Comparison of ENCODE assay signal across 40 mouse cellular contexts in genomic region chr9:99240571-99240970, GRCm38 (mm10). TPM values are rescaled to one million over a fixed set of nuclear protein-coding genes. Genes with fewer than 3 reads are reported as not detected.
DNase-seq lines count a peak whose midpoint lies in the region; ATAC-seq and TF ChIP-seq lines count a peak whose summit lies in the region.
"Had no signal": no experiment of that assay in that cellular context is flagged by ENCODE, and none has a peak within 500 bp of the region (broad histone marks: within the 10 kb centered on the region; RNA-seq: fewer than 3 reads in every experiment).

No protein-coding gene starts in this region.

- H3K79me2 ChIP-seq in CH12.LX (replicated peaks; ENCODE audit: control insufficient read depth, extremely low read depth, insufficient read depth, poor library complexity, severe bottlenecking) (no peaks in the 10 kb centered on the region), macrophage (ENCODE audit: inconsistent target) (peaks cover 20% of the 10 kb centered on the region)

- no peak overlapping the region for H3K4me3 ChIP-seq in CH12.LX (replicated peaks in 1 of 3; ENCODE audit: low read depth in 2 of 3, low read length in 2 of 3, poor library complexity in 1 of 3)
- H3K4me3 ChIP-seq in macrophage (ENCODE audit: inconsistent target), result no peak overlapping the region
- H3K4me3 ChIP-seq: heart, adult 2 months; heart, embryonic 12.5 days; hindbrain, embryonic 10.5 days; kidney, embryonic 15.5 days; layer of hippocampus, adult 2 months; liver, embryonic 12.5 days; midbrain, embryonic 13.5 days had no signal

- TF ChIP-seq CTCF in CH12.LX (conservative IDR thresholded peaks at IDR 0.05 in 1 of 2, IDR thresholded peaks at IDR 0.05 in 1 of 2; ENCODE audit: low read depth in 2 of 2, low read length in 2 of 2), result no peak

- dilution Hi-C loops in CH12.LX (cut with MboI; ENCODE audit: extremely low pct_ligation_motif_present, extremely low pct_unique_long_range_greater_than_20kb, low sequenced_read_pairs), result no loop called here

- DNase-seq in A20 (ENCODE audit: low read depth, low spot score) (peak; percentile 17), CH12.LX (ENCODE audit: extremely low read depth) (peak; percentile 44)
- DNase-seq in adrenal gland, adult 8-10 months, result no peak
- no peak for DNase-seq in right cerebral cortex, postnatal 10 days (ENCODE audit: low spot score in 2 of 2)
- DNase-seq in kidney, postnatal 25 days, result no peak
- no peak for DNase-seq in left cerebral cortex, adult 18-20 months (ENCODE audit: low spot score in 2 of 2)
- DNase-seq: adrenal gland, postnatal 25 days; cerebellum, adult 18-20 months; cerebellum, postnatal 14 days; gastrocnemius, postnatal 25 days; heart, adult 2 months; kidney, postnatal 36 days; liver, postnatal 0 days; lung, postnatal 36 days; right cerebral cortex, postnatal 14 days; thymus, adult 18-20 months; thymus, postnatal 4 days had no signal

- H3K36me3 ChIP-seq in CH12.LX (replicated peaks in 1 of 2; ENCODE audit: control insufficient read depth in 1 of 2, insufficient read depth in 1 of 2, low read length in 1 of 2), result no peaks in the 10 kb centered on the region
- H3K36me3 ChIP-seq in macrophage (ENCODE audit: inconsistent target), result no peaks in the 10 kb centered on the region
- H3K36me3 ChIP-seq: heart, embryonic 12.5 days; hindbrain, embryonic 10.5 days; kidney, embryonic 15.5 days; midbrain, embryonic 13.5 days had no signal

- 0 out of 2 replicates have a peak, but pooled peaks have one; percentile 12 for TF ChIP-seq EP300 in CH12.LX (IDR thresholded peaks at IDR 0.05; ENCODE audit: low read length)

- peaks cover 4% of the 10 kb centered on the region for H3K9me3 ChIP-seq in CH12.LX (replicated peaks; ENCODE audit: low read length)
- H3K9me3 ChIP-seq: heart, embryonic 12.5 days; hindbrain, embryonic 10.5 days; kidney, embryonic 15.5 days; liver, embryonic 12.5 days; midbrain, embryonic 13.5 days had no signal

- H3K4me1 ChIP-seq in CH12.LX (ENCODE audit: control insufficient read depth in 1 of 2, insufficient read depth in 2 of 2), result peaks cover 0 to 27% of the 10 kb centered on the region in 2 experiments; a peak in 2 of 4 replicates

- in situ Hi-C loops in CH12.LX (cut with MboI; ENCODE audit: low pct_ligation_motif_present, low pct_unique_long_range_greater_than_20kb, low sequenced_read_pairs), result loop anchor here (10.0 kb wide), 1 partner anchor 176 kb away; no protein-coding TSS in a partner anchor

- 9% methylated on average over 5 of the region's 5 CpGs for WGBS in macrophage (ENCODE audit: missing documents)

- no peak for TF ChIP-seq RAD21 in CH12.LX (IDR thresholded peaks at IDR 0.05; ENCODE audit: low read depth, low read length)

- no peak for TF ChIP-seq POLR2A in CH12.LX (IDR thresholded peaks at IDR 0.05; ENCODE audit: low read depth, low read length)

- H3K4me2 ChIP-seq in CH12.LX (ENCODE audit: insufficient read depth, low read depth, poor library complexity, severe bottlenecking), result no peak overlapping the region
- H3K4me2 ChIP-seq: heart, embryonic 12.5 days; kidney, embryonic 15.5 days; liver, embryonic 12.5 days; midbrain, embryonic 13.5 days had no signal

- ATAC-seq in common myeloid progenitor, adult 5-6 weeks (replicated peaks; ENCODE audit: low read depth, poor library complexity, severe bottlenecking), result peak; percentile 33
- ATAC-seq: forebrain, embryonic 14.5 days; hindbrain, embryonic 16.5 days; intestine, postnatal 0 days; liver, embryonic 12.5 days; liver, postnatal 0 days; midbrain, embryonic 13.5 days had no signal

- no peak overlapping the region for H3K9ac ChIP-seq in CH12.LX (ENCODE audit: insufficient read depth, low read depth)
- H3K9ac ChIP-seq: heart, embryonic 12.5 days; kidney, embryonic 15.5 days; liver, embryonic 12.5 days; liver, postnatal 0 days; midbrain, embryonic 13.5 days had no signal

- H3K27ac ChIP-seq in CH12.LX (ENCODE audit: insufficient read depth, low read depth), result no peak overlapping the region
- peak overlapping the region; percentile 25; the same call in 1 of the 2 replicates for H3K27ac ChIP-seq in macrophage
- H3K27ac ChIP-seq: heart, adult 2 months; hindbrain, embryonic 10.5 days; kidney, embryonic 15.5 days; layer of hippocampus, adult 2 months; liver, embryonic 12.5 days; midbrain, embryonic 13.5 days; stomach, postnatal 0 days had no signal

- peaks cover 18% of the 10 kb centered on the region for H3K27me3 ChIP-seq in CH12.LX (replicated peaks)
- H3K27me3 ChIP-seq: heart, embryonic 12.5 days; kidney, embryonic 15.5 days; liver, embryonic 12.5 days; midbrain, embryonic 13.5 days had no signal

TF ChIP-seq in CH12.LX, 34 proteins besides CTCF, POLR2A, EP300 and RAD21:
- TF ChIP-seq BHLHE40 (IDR thresholded peaks at IDR 0.05; ENCODE audit: low read depth, low read length), result 0 out of 2 replicates have a peak, but pooled peaks have one; percentile 25
- TF ChIP-seq ZKSCAN1 (IDR thresholded peaks at IDR 0.05; ENCODE audit: borderline replicate concordance, low read depth, low read length), result no peak
- TF ChIP-seq MAZ (IDR thresholded peaks at IDR 0.05; ENCODE audit: low read depth, low read length), result no peak
- no peak for TF ChIP-seq USF2 (conservative IDR thresholded peaks at IDR 0.05; ENCODE audit: low read depth, low read length)
- no peak for TF ChIP-seq JUND (conservative IDR thresholded peaks at IDR 0.05; ENCODE audit: low read depth, low read length)
- TF ChIP-seq SIN3A (IDR thresholded peaks at IDR 0.05; ENCODE audit: low read length), result no peak
- TF ChIP-seq IRF4 (IDR thresholded peaks at IDR 0.05; ENCODE audit: low read depth, low read length), result peak; percentile 44; the same call in 1 of the 2 replicates
- TF ChIP-seq RCOR1 (conservative IDR thresholded peaks at IDR 0.05; ENCODE audit: low read depth, low read length), result no peak
- TF ChIP-seq MAFK (IDR thresholded peaks at IDR 0.05; ENCODE audit: insufficient replicate concordance, low read length), result peak; percentile 69; the same call in 1 of the 2 replicates
- TF ChIP-seq JUN (IDR thresholded peaks at IDR 0.05; ENCODE audit: insufficient read depth, low read depth, low read length), result no peak
- 0 out of 2 replicates have a peak, but pooled peaks have one; percentile 17 for TF ChIP-seq ETS1 (conservative IDR thresholded peaks at IDR 0.05; ENCODE audit: low read depth, low read length)
TF ChIP-seq in CH12.LX: peak in this region for 4.

RNA-seq across cellular contexts. Expression of gene Cep70, which starts 2.6 kb away (rescaled TPM):
- total RNA-seq in CH12.LX (2012; rRNA removed) (6.5 and 10.2 TPM in 2 replicates), CH12.LX (2014; rRNA removed) (21.8 and 22.9 TPM in 2 replicates)
- polyA plus RNA-seq in CH12.LX (2012; ENCODE audit: insufficient read length, low read depth) (8.8 and 9.7 TPM in 2 replicates), macrophage (2018) (10.3 to 14.1 TPM (median 11.1 TPM) in 3 replicates)
- 49.0 and 71.4 TPM in 2 replicates for total RNA-seq in common myeloid progenitor, adult 5-6 weeks (2017)
- 100 to 1,000 TPM in 5 of 26 experiments, 10 to 100 TPM in 21; 21.2 to 112 (median 72.9) TPM for total RNA-seq in macrophage (2018; cell fraction: chromatin; rRNA removed)
- 10 to 100 TPM in 19 of 26 experiments, 1 to 10 TPM in 7; 6.4 to 14.3 (median 10.7) TPM for total RNA-seq in macrophage (2018; cell fraction: cytosol; rRNA removed)
- total RNA-seq in macrophage (2018; cell fraction: nucleus; rRNA removed), result 10 to 100 TPM; 17.3 to 68.1 (median 37.4) TPM
- total RNA-seq in adrenal gland, adult 8-10 months (2022), result 10 to 100 TPM in 2 of 4 experiments, 1 to 10 TPM in 2; 8.2 to 18.2 (median 12.7) TPM
- 10 to 100 TPM; 19.2 to 23.9 TPM for total RNA-seq in left cerebral cortex, adult 18-20 months (2021)

RNA-seq across cellular contexts. Expression of gene Faiml, which starts 3.5 kb away (rescaled TPM):
- total RNA-seq in CH12.LX (2012; rRNA removed) (not detected in 2 replicates), CH12.LX (2014; rRNA removed) (not detected in 2 replicates)
- polyA plus RNA-seq in CH12.LX (2012; ENCODE audit: insufficient read length, low read depth) (not detected in 2 replicates), macrophage (2018) (not detected in 3 replicates)
- not detected in 2 replicates for total RNA-seq in common myeloid progenitor, adult 5-6 weeks (2017)
- not detected for total RNA-seq in macrophage (2018; cell fraction: chromatin; rRNA removed)
- total RNA-seq in macrophage (2018; cell fraction: cytosol; rRNA removed), result not detected
- total RNA-seq in macrophage (2018; cell fraction: nucleus; rRNA removed), result not detected
- total RNA-seq in adrenal gland, adult 8-10 months (2022), result not detected
- not detected for total RNA-seq in left cerebral cortex, adult 18-20 months (2021)
- total RNA-seq: adrenal gland, postnatal 25 days; gastrocnemius, adult 18-20 months; gastrocnemius, postnatal 25 days; heart, adult 2 months; layer of hippocampus, adult 2 months; layer of hippocampus, postnatal 14 days; left cerebral cortex, adult 8-10 months; left cerebral cortex, postnatal 36 days; megakaryocyte-erythroid progenitor cell, adult 5-6 weeks had no signal
- polyA plus RNA-seq: brain, embryonic 14.5 days; embryonic facial prominence, embryonic 11.5 days; forebrain, embryonic 14.5 days; heart, adult 2 months; heart, embryonic 12.5 days; heart, postnatal 0 days; hindbrain, embryonic 10.5 days; hindbrain, embryonic 16.5 days; intestine, postnatal 0 days; kidney, embryonic 15.5 days; limb, embryonic 14.5 days; liver, embryonic 12.5 days; liver, postnatal 0 days; lung, embryonic 16.5 days; midbrain, embryonic 13.5 days; neural tube, embryonic 14.5 days; stomach, postnatal 0 days had no signal

Comparison
In these comparisons a context has a peak if more than half of its experiments do, and no peak if none do; other contexts are left out.
1. DNase-seq: peak in A20 (single experiment) and CH12.LX (single experiment); none in adrenal gland, adult 8-10 months (single experiment), right cerebral cortex, postnatal 10 days (0 of 2), kidney, postnatal 25 days (0 of 2) and left cerebral cortex, adult 18-20 months (0 of 2).